ENCODE assay signal across 15 mouse cellular contexts in the genomic region with DNA sequence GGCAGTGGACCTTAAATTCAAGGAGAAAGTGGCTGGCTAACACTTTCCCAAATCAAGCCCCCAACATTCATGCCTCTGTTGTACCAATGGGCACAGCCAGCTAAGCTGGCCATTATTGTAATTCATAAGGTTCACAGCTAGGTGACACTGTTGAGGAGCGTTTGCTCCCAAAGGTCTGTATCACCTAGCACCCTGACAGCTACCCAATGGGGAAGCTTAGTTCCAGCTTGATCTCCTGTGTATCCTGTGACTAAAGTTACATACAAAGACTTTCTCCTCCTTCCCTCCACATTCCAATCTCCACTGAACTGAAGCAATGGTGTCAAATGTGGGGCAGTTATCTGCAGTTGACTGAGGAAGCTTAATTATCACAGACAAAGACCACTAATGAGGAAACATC.
A peak's percentile ranks its signal among the peaks of the same experiment; 100 is the strongest.
DNase-seq lines count a peak whose midpoint lies in the region; ATAC-seq and TF ChIP-seq lines count a peak whose summit lies in the region.
"Had no signal": no experiment of that assay in that cellular context is flagged by ENCODE, and none has a peak within 500 bp of the region (broad histone marks: within the 10 kb centered on the region; RNA-seq: fewer than 3 reads in every experiment).

No protein-coding gene starts in this region.

- H3K27me3 ChIP-seq in kidney, embryonic 16.5 days (ENCODE audit: insufficient read depth, low read length): no peaks in the 10 kb centered on the region
- H3K27me3 ChIP-seq: liver, embryonic 15.5 days; midbrain, embryonic 13.5 days; neural tube, embryonic 13.5 days had no signal

- no peak for TF ChIP-seq POLR2A in brain, embryonic 14.5 days (IDR thresholded peaks at IDR 0.05; ENCODE audit: borderline replicate concordance, extremely low read depth, insufficient read depth, insufficient read length, poor library complexity, severe bottlenecking)

- ATAC-seq in kidney, embryonic 16.5 days (ENCODE audit: low FRiP score, low TSS enrichment): peak; percentile 88; the same call in 1 of the 2 replicates
- ATAC-seq: forebrain, embryonic 16.5 days; midbrain, embryonic 13.5 days had no signal

- no peak overlapping the region for H3K4me3 ChIP-seq in kidney, embryonic 16.5 days (ENCODE audit: low read length)
- H3K4me3 ChIP-seq: liver, embryonic 15.5 days; midbrain, embryonic 13.5 days; neural tube, embryonic 13.5 days had no signal

- H3K4me2 ChIP-seq in kidney, embryonic 16.5 days (replicated peaks; ENCODE audit: low read depth, low read length): no peak overlapping the region
- H3K4me2 ChIP-seq: liver, embryonic 15.5 days; midbrain, embryonic 13.5 days; neural tube, embryonic 13.5 days had no signal

- peak; percentile 15; the same call in 1 of the 2 replicates for TF ChIP-seq CTCF in brain, embryonic 14.5 days (IDR thresholded peaks at IDR 0.05; ENCODE audit: borderline replicate concordance, extremely low read depth, insufficient read depth, insufficient read length)

- no peaks in the 10 kb centered on the region for H3K9me3 ChIP-seq in kidney, embryonic 16.5 days (ENCODE audit: low read length)
- H3K9me3 ChIP-seq: liver, embryonic 15.5 days; midbrain, embryonic 13.5 days; neural tube, embryonic 13.5 days had no signal

- no peak overlapping the region for H3K27ac ChIP-seq in kidney, embryonic 16.5 days (ENCODE audit: low read length)
- H3K27ac ChIP-seq: liver, embryonic 15.5 days; midbrain, embryonic 13.5 days; neural tube, embryonic 13.5 days had no signal

- WGBS in kidney, embryonic 16.5 days: 17% methylated on average over 1 of the region's 1 CpGs

- H3K36me3 ChIP-seq in kidney, embryonic 16.5 days (ENCODE audit: insufficient read depth, low read length): no peaks in the 10 kb centered on the region
- H3K36me3 ChIP-seq: liver, embryonic 15.5 days; midbrain, embryonic 13.5 days; neural tube, embryonic 13.5 days had no signal

- no peak overlapping the region for H3K9ac ChIP-seq in kidney, embryonic 16.5 days (replicated peaks; ENCODE audit: low read length)
- H3K9ac ChIP-seq: liver, embryonic 15.5 days; midbrain, embryonic 13.5 days; neural tube, embryonic 13.5 days had no signal

- DNase-seq in kidney, adult 11 months: no peak
- DNase-seq in 3T3-L1 (ENCODE audit: low read depth, low spot score) (peak; percentile 50), 416B (ENCODE audit: low read depth) (peak; percentile 43)
- DNase-seq in brain, embryonic 14.5 days (ENCODE audit: low read depth): no peak
- no peak for DNase-seq in adrenal gland, adult 8-10 months
- no peak for DNase-seq in c-Kit-positive CD71-positive TER-119-positive erythroid progenitor cells, embryonic 14.5 days (ENCODE audit: low spot score)
- DNase-seq: adrenal gland, postnatal 25 days; cerebellum, adult 18-20 months; kidney, postnatal 14 days; thymus, adult 2 months had no signal

- no peaks in the 10 kb centered on the region for H3K4me1 ChIP-seq in kidney, embryonic 16.5 days (ENCODE audit: insufficient read depth, low read length)
- H3K4me1 ChIP-seq: liver, embryonic 15.5 days; midbrain, embryonic 13.5 days; neural tube, embryonic 13.5 days had no signal

Comparison
In these comparisons a context has a peak if more than half of its experiments do, and no peak if none do; other contexts are left out.
1. DNase-seq: peak in 3T3-L1 (single experiment) and 416B (single experiment); none in kidney, adult 11 months (single experiment), brain, embryonic 14.5 days (single experiment), adrenal gland, adult 8-10 months (single experiment) and c-Kit-positive CD71-positive TER-119-positive erythroid progenitor cells, embryonic 14.5 days (single experiment).